Mouse (Mus musculus) gastrocnemius, adult 2 months (tissue): ENCODE measurements around the gene Mafg. TPM values are rescaled to one million over a fixed set of nuclear protein-coding genes. Genes with fewer than 3 reads are reported as not detected.

ENCODE experiments used
- DNase-seq: peaks from one replicate; pipeline ENCODE4 v3.0.0; 2022
- H3K27ac ChIP-seq: fragments of 200-600 bp; 2 replicates; pipeline ENCODE4 v1.8.1; 2022; ENCODE audit warnings: mild to moderate bottlenecking
- H3K4me3 ChIP-seq: fragments of 200-600 bp; 2 replicates; pipeline ENCODE4 v1.8.1; 2022; ENCODE audit warnings: mild to moderate bottlenecking, moderate library complexity
- CTCF ChIP-seq: fragments of 200-600 bp; IDR thresholded peaks from 2 replicates; pipeline ENCODE4 v1.8.1; 2022; ENCODE audit warnings: antibody characterized with exemption, mild to moderate bottlenecking, moderate library complexity
- intact Hi-C: fragments of 180-260 bp; cut with DNase I; formaldehyde crosslinking; loops from one replicate; pipeline ENCODE4 v1.15.1; 2025
- microRNA-seq: library from miRNA; unstranded; fragments of <30 nt; microRNA quantifications from one replicate; pipeline ENCODE4 v1.2.0, GENCODE M21; 2021
- total RNA-seq, 2 experiments: library from RNA; stranded (reverse); gene quantifications; 2 replicates each; pipeline ENCODE4 v1.2.3; 2021

The Mafg gene
- total RNA-seq, 2 experiments from 2014 or later = 53.1 to 68.2 TPM

GRCm38 (mm10) chr11:120578024-120578693 lies 55.2 kb downstream of the Mafg start:
- DNase-seq = peak; percentile 61
- intact Hi-C loops = loop anchor here (2.0 to 5.0 kb wide), 3 partner anchors 34 to 63 kb away; no protein-coding TSS in a partner anchor
- peak overlapping the region; percentile 99 for H3K27ac ChIP-seq
- no peak for TF ChIP-seq CTCF
- H3K4me3 ChIP-seq = peak overlapping the region; percentile 21; the same call in 1 of the 2 replicates

DNA sequence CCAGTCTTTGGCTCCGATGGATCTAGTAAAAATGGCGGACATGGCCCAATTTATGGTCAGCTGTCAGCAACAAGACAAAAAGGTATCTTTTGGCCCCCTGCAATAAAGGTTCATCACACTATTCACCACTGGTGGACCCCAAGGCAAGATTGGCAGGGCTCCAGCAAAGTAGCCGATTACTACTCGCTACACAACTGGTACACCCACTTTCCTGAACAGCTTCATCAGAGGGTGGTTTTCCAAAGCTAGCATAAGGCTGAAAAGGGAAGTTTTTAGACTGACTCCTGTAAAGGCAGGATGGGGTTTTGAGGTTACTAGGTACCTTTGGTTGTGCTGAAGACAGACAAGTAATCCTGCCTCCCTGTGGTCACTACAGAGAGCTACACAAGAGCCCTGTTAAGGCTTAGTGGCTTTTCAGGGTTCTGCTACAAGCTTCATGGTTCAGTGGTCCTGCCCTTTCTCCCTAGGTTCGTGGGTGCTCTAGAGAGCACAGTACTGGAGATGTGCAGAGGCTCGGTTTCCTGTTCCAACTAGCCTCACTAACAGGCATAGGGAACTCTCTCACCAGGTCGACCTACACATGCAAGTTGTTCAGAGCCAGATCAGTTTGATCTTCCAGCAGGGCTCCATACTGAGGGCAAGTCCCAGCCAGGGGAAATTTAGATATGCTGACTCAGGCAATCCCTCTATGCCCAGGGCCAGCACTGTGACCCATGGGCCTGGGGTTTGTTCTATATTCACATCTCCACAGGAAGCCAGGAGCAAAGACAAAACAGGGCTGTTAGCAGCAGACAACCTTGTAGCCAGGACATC lies 56.0 kb downstream of the Mafg start:
- no peak for DNase-seq
- intact Hi-C loops = loop anchor here (2.0 to 5.0 kb wide), 3 partner anchors 35 to 63 kb away; no protein-coding TSS in a partner anchor

GRCm38 (mm10) chr11:120576365-120576981 lies 56.9 kb downstream of the Mafg start:
- intact Hi-C loops = loop anchor here (5.0 kb wide), 2 partner anchors 34 to 36 kb away; no protein-coding TSS in a partner anchor
- Histone ChIP-seq H3K4me3 (no peak overlapping the region), H3K27ac (peak overlapping the region; percentile 99; the same call in 1 of the 2 replicates)
- no peak for TF ChIP-seq CTCF
- no peak for DNase-seq

More for the DNA sequence above, 56.0 kb downstream of the Mafg start:
- Histone ChIP-seq H3K27ac (peak overlapping the region; percentile 99), H3K4me3 (no peak overlapping the region)
- peak; percentile 61 for TF ChIP-seq CTCF

- intact Hi-C loops = loop anchor here (5.0 kb wide), 2 partner anchors 34 to 36 kb away; no protein-coding TSS in a partner anchor
- no peak for TF ChIP-seq CTCF
- no peak overlapping the region for H3K27ac ChIP-seq
- no peak overlapping the region for H3K4me3 ChIP-seq
- no peak for DNase-seq
Observed at GRCm38 (mm10) chr11:120575940-120576339, 57.5 kb downstream of the Mafg start.

Small RNA genes lying within 50 kb of the gene (microRNA-seq; reads per million reads assigned to microRNA genes)
- gene Mir6936 = not detected

Other genes starting within 250 kb of the Mafg start
- gene Nploc4, start 195.9 kb downstream of the Mafg start, total RNA-seq = 10 to 100 TPM; 75.8 to 94.9 TPM
- 1 to 10 TPM in 1 of 2 experiments, not detected in 1; 1.1 TPM for gene Tspan10, start 191.0 kb downstream of the Mafg start, total RNA-seq
- 1 to 10 TPM in 1 of 2 experiments, under 1 TPM in 1; 0.41 to 1.2 TPM for gene Pde6g, start 180.1 kb downstream of the Mafg start, total RNA-seq
- 10 to 100 TPM; 19.1 to 31.8 TPM for gene Oxld1, start 175.5 kb downstream of the Mafg start, total RNA-seq
- gene Ccdc137, start 175.5 kb downstream of the Mafg start, total RNA-seq = 1 to 10 TPM; 5.2 to 7.2 TPM
- gene Arl16, start 166.0 kb downstream of the Mafg start, total RNA-seq = 1 to 10 TPM; 5.6 to 6.3 TPM
- 100 to 1,000 TPM; 120 to 177 TPM for gene Mrpl12, start 149.0 kb downstream of the Mafg start, total RNA-seq
- 1 to 10 TPM; 2.8 to 4.1 TPM for gene Slc25a10, start 141.8 kb downstream of the Mafg start, total RNA-seq
- gene Gcgr, start 102.9 kb downstream of the Mafg start, total RNA-seq = under 1 TPM in 1 of 2 experiments, not detected in 1; 0.33 TPM
- gene Mcrip1, start 83.9 kb downstream of the Mafg start, total RNA-seq = 10 to 100 TPM; 21.7 to 22.1 TPM
- 100 to 1,000 TPM; 188 to 418 TPM for gene Ppp1r27, start 82.5 kb downstream of the Mafg start, total RNA-seq
- 100 to 1,000 TPM; 201 to 240 TPM for gene P4hb, start 60.3 kb downstream of the Mafg start, total RNA-seq
- 10 to 100 TPM; 72.1 to 89.6 TPM for gene Arhgdia, start 52.0 kb downstream of the Mafg start, total RNA-seq
- gene Alyref, start 35.2 kb downstream of the Mafg start, total RNA-seq = 10 to 100 TPM; 36.0 to 44.7 TPM
- gene Anapc11, start 35.2 kb downstream of the Mafg start, total RNA-seq = 10 to 100 TPM; 45.3 to 58.5 TPM
- under 1 TPM in 1 of 2 experiments, not detected in 1; 0.78 TPM for gene Npb, start 25.1 kb downstream of the Mafg start, total RNA-seq
- 10 to 100 TPM; 30.6 to 39.2 TPM for gene Pcyt2, start 15.7 kb downstream of the Mafg start, total RNA-seq
- gene Sirt7, start 8.4 kb downstream of the Mafg start, total RNA-seq = 1 to 10 TPM; 4.1 to 4.7 TPM
- 1 to 10 TPM; 3.5 to 3.8 TPM for gene Pycr1, start 10.2 kb upstream of the Mafg start, total RNA-seq
- 100 to 1,000 TPM; 109 to 157 TPM for gene Myadml2, start 14.6 kb upstream of the Mafg start, total RNA-seq
- gene Notum, start 27.6 kb upstream of the Mafg start, total RNA-seq = not detected
- gene Aspscr1, start 39.4 kb upstream of the Mafg start, total RNA-seq = 10 to 100 TPM; 31.2 to 32.4 TPM
- gene Cenpx, start 80.1 kb upstream of the Mafg start, total RNA-seq = 10 to 100 TPM; 22.1 to 32.3 TPM
- 1 to 10 TPM; 3.6 to 4.4 TPM for gene Lrrc45, start 80.3 kb upstream of the Mafg start, total RNA-seq
- gene Rac3, start 87.9 kb upstream of the Mafg start, total RNA-seq = 1 to 10 TPM in 1 of 2 experiments, under 1 TPM in 1; 0.87 to 1.3 TPM
- 1 to 10 TPM; 6.3 to 8.6 TPM for gene Dcxr, start 93.7 kb upstream of the Mafg start, total RNA-seq
- 10 to 100 TPM in 1 of 2 experiments, 1 to 10 TPM in 1; 9.1 to 15.4 TPM for gene Cbr2, start 98.5 kb upstream of the Mafg start, total RNA-seq
- 10 to 100 TPM; 15.7 to 22.2 TPM for gene Hmga1b, start 129.2 kb upstream of the Mafg start, total RNA-seq
- 10 to 100 TPM; 11.7 to 14.1 TPM for gene Rfng, start 150.6 kb upstream of the Mafg start, total RNA-seq
- gene Gps1, start 150.7 kb upstream of the Mafg start, total RNA-seq = 10 to 100 TPM; 57.9 to 65.2 TPM
- gene Dus1l, start 162.8 kb upstream of the Mafg start, total RNA-seq = 10 to 100 TPM; 31.2 to 31.5 TPM
- gene Fasn, start 190.9 kb upstream of the Mafg start, total RNA-seq = 10 to 100 TPM in 1 of 2 experiments, 1 to 10 TPM in 1; 6.8 to 20.0 TPM